Mouse (Mus musculus): ENCODE measurements around the gene Grb10.

- no peak for TF ChIP-seq CTCF (IDR thresholded peaks at IDR 0.05; ENCODE audit: low read depth)
- TF ChIP-seq EP300 (IDR thresholded peaks at IDR 0.05; ENCODE audit: low read depth) = no peak
Measured at GRCm38 (mm10) chr11:11945766-11946165, 92.7 kb downstream of the Grb10 start.
